Comparison of ENCODE assay signal across 9 mouse cellular contexts in genomic region chr9:47688297-47688696, GRCm38 (mm10).
DNase-seq lines count a peak whose midpoint lies in the region; ATAC-seq and TF ChIP-seq lines count a peak whose summit lies in the region.
"Had no signal": no experiment of that assay in that cellular context is flagged by ENCODE, and none has a peak within 500 bp of the region (broad histone marks: within the 10 kb centered on the region; RNA-seq: fewer than 3 reads in every experiment).

No protein-coding gene starts in this region.

- no peak for TF ChIP-seq CTCF in bone marrow macrophage, adult 2 months (IDR thresholded peaks at IDR 0.05; ENCODE audit: low read depth, low read length)

- no peaks in the 10 kb centered on the region for H3K4me1 ChIP-seq in liver, embryonic 12.5 days
- peaks cover 25% of the 10 kb centered on the region for H3K4me1 ChIP-seq in bone marrow macrophage, adult 2 months (ENCODE audit: control insufficient read depth, insufficient read depth, low read length)
- peaks cover 13% of the 10 kb centered on the region for H3K4me1 ChIP-seq in forebrain, embryonic 10.5 days

- no peak overlapping the region for H3K4me3 ChIP-seq in liver, embryonic 12.5 days
- H3K4me3 ChIP-seq in bone marrow macrophage, adult 2 months (ENCODE audit: insufficient read depth, low read length), result no peak overlapping the region
- H3K4me3 ChIP-seq in myocyte, result no peak overlapping the region
- no peak overlapping the region for H3K4me3 ChIP-seq in forebrain, embryonic 10.5 days

- WGBS in liver, embryonic 12.5 days (ENCODE audit: insufficient replicate concordance), result 40% methylated on average over 10 of the region's 10 CpGs
- WGBS in forebrain, embryonic 10.5 days, result 89% methylated on average over 10 of the region's 10 CpGs

- H3K4me2 ChIP-seq in liver, embryonic 12.5 days, result no peak overlapping the region
- peak overlapping the region; percentile 58 for H3K4me2 ChIP-seq in myocyte (ENCODE audit: low read depth)

- no peaks in the 10 kb centered on the region for H3K79me2 ChIP-seq in myocyte (ENCODE audit: control insufficient read depth, insufficient read depth)

- no peak for TF ChIP-seq POLR2A in bone marrow macrophage, adult 2 months (IDR thresholded peaks at IDR 0.05; ENCODE audit: borderline replicate concordance, low read depth, low read length)
- TF ChIP-seq POLR2A in myocyte (IDR thresholded peaks at IDR 0.05; ENCODE audit: insufficient read length, low read depth), result no peak

- no peak overlapping the region for H3K9ac ChIP-seq in liver, embryonic 12.5 days

- DNase-seq in liver, result peak; percentile 20
- peak; percentile 18 for DNase-seq in kidney, adult 9 months
- no peak for DNase-seq in thymus, postnatal 10 days (ENCODE audit: low spot score in 2 of 2)
- no peak for DNase-seq in forebrain, embryonic 10.5 days (ENCODE audit: extremely low spot score, low spot score)
- DNase-seq in spleen, postnatal 14 days (ENCODE audit: low spot score in 2 of 2), result no peak
- DNase-seq: right cerebral cortex, postnatal 25 days had no signal

- H3K9me3 ChIP-seq in liver, embryonic 12.5 days (replicated peaks), result no peaks in the 10 kb centered on the region
- H3K9me3 ChIP-seq in forebrain, embryonic 10.5 days, result no peaks in the 10 kb centered on the region

- H3K36me3 ChIP-seq in liver, embryonic 12.5 days, result no peaks in the 10 kb centered on the region
- no peaks in the 10 kb centered on the region for H3K36me3 ChIP-seq in myocyte (ENCODE audit: control insufficient read depth, insufficient read depth)
- no peaks in the 10 kb centered on the region for H3K36me3 ChIP-seq in forebrain, embryonic 10.5 days (replicated peaks)

- no peak for ATAC-seq in liver, embryonic 12.5 days

- no peaks in the 10 kb centered on the region for H3K27me3 ChIP-seq in liver, embryonic 12.5 days (replicated peaks)
- no peaks in the 10 kb centered on the region for H3K27me3 ChIP-seq in myocyte (ENCODE audit: control insufficient read depth, insufficient read depth, insufficient read length)
- no peaks in the 10 kb centered on the region for H3K27me3 ChIP-seq in forebrain, embryonic 10.5 days (ENCODE audit: poor library complexity, severe bottlenecking)

- H3ac ChIP-seq in myocyte (ENCODE audit: control insufficient read depth, insufficient read length), result no peak overlapping the region

- no peak overlapping the region for H3K27ac ChIP-seq in liver, embryonic 12.5 days
- 0 out of 2 replicates have a peak overlapping the region, but pooled peaks have one; percentile 15 for H3K27ac ChIP-seq in bone marrow macrophage, adult 2 months (ENCODE audit: insufficient read depth, low read depth, low read length)
- H3K27ac ChIP-seq in forebrain, embryonic 10.5 days, result no peak overlapping the region

TF ChIP-seq in myocyte, 11 proteins besides CTCF, POLR2A, EP300 and RAD21:
- TF ChIP-seq POLR2AphosphoS2 (IDR thresholded peaks at IDR 0.05; ENCODE audit: insufficient read length, low read depth), result no peak

Comparison
In these comparisons a context has a peak if more than half of its experiments do, and no peak if none do; other contexts are left out.
1. DNase-seq: peak in liver (single experiment) and kidney, adult 9 months (single experiment); none in thymus, postnatal 10 days (0 of 2), forebrain, embryonic 10.5 days (single experiment) and spleen, postnatal 14 days (0 of 2).